Mouse (Mus musculus): ENCODE data around the gene Esrrg.

The Esrrg gene

GRCm38 (mm10) chr1:187834576-187834975 lies 226.0 kb downstream of the Esrrg start:
- DNase-seq (ENCODE audit: low spot score): no peak

- DNase-seq (ENCODE audit: low spot score): no peak
These were observed 227.8 kb downstream of the Esrrg start for GRCm38 (mm10) chr1:187836384-187836783.

GRCm38 (mm10) chr1:187836876-187837275 lies 228.3 kb downstream of the Esrrg start:
- no peak for DNase-seq (ENCODE audit: low spot score)

- DNase-seq (ENCODE audit: low spot score): no peak
These were observed 233.0 kb downstream of the Esrrg start for GRCm38 (mm10) chr1:187841629-187842028.

GRCm38 (mm10) chr1:187842702-187843101 lies 234.1 kb downstream of the Esrrg start:
- DNase-seq (ENCODE audit: low spot score): no peak

GRCm38 (mm10) chr1:187854148-187854547 lies 245.6 kb downstream of the Esrrg start:
- DNase-seq (ENCODE audit: low spot score): no peak

GRCm38 (mm10) chr1:187862339-187862738 lies 253.7 kb downstream of the Esrrg start:
- DNase-seq (ENCODE audit: low spot score): no peak

GRCm38 (mm10) chr1:187868427-187868826 lies 259.8 kb downstream of the Esrrg start:
- DNase-seq (ENCODE audit: low spot score): no peak

- DNase-seq (ENCODE audit: low spot score): no peak
These were observed 263.6 kb downstream of the Esrrg start for GRCm38 (mm10) chr1:187872208-187872607.

GRCm38 (mm10) chr1:187872744-187873143 lies 264.2 kb downstream of the Esrrg start:
- no peak for DNase-seq (ENCODE audit: low spot score)

GRCm38 (mm10) chr1:187873770-187874169 lies 265.2 kb downstream of the Esrrg start:
- DNase-seq (ENCODE audit: low spot score): no peak

GRCm38 (mm10) chr1:187887270-187887669 lies 278.7 kb downstream of the Esrrg start:
- no peak for DNase-seq (ENCODE audit: low spot score)

- no peak for DNase-seq (ENCODE audit: low spot score)
These were observed 279.6 kb downstream of the Esrrg start for GRCm38 (mm10) chr1:187888142-187888541.

GRCm38 (mm10) chr1:187889096-187889495 lies 280.5 kb downstream of the Esrrg start:
- no peak for DNase-seq (ENCODE audit: low spot score)

- no peak for DNase-seq (ENCODE audit: low spot score)
These were observed 282.7 kb downstream of the Esrrg start for GRCm38 (mm10) chr1:187891262-187891661.

- no peak for DNase-seq (ENCODE audit: low spot score)
These were observed 286.9 kb downstream of the Esrrg start for GRCm38 (mm10) chr1:187895459-187895858.

- DNase-seq (ENCODE audit: low spot score): no peak
These were observed 287.7 kb downstream of the Esrrg start for GRCm38 (mm10) chr1:187896291-187896690.

GRCm38 (mm10) chr1:187896910-187897309 lies 288.3 kb downstream of the Esrrg start:
- DNase-seq (ENCODE audit: low spot score): no peak

- DNase-seq (ENCODE audit: low spot score): no peak
These were observed 290.9 kb downstream of the Esrrg start for GRCm38 (mm10) chr1:187899541-187899940.

- DNase-seq (ENCODE audit: low spot score): no peak
These were observed 292.2 kb downstream of the Esrrg start for GRCm38 (mm10) chr1:187900756-187901155.

- DNase-seq (ENCODE audit: low spot score): no peak
These were observed 293.6 kb downstream of the Esrrg start for GRCm38 (mm10) chr1:187902176-187902575.

GRCm38 (mm10) chr1:187904731-187905130 lies 296.1 kb downstream of the Esrrg start:
- no peak for DNase-seq (ENCODE audit: low spot score)

GRCm38 (mm10) chr1:187907407-187907806 lies 298.8 kb downstream of the Esrrg start:
- no peak for DNase-seq (ENCODE audit: low spot score)

GRCm38 (mm10) chr1:187907871-187908270 lies 299.3 kb downstream of the Esrrg start:
- no peak for DNase-seq (ENCODE audit: low spot score)

GRCm38 (mm10) chr1:187910718-187911117 lies 302.1 kb downstream of the Esrrg start:
- no peak for DNase-seq (ENCODE audit: low spot score)
